Mouse (Mus musculus) ES-E14 (cell line): ENCODE data around the gene Chrdl1. TPM values are rescaled to one million over a fixed set of nuclear protein-coding genes. Genes with fewer than 3 reads are reported as not detected.

Experiments
- DNase-seq: peaks from one replicate; pipeline ENCODE4 v3.0.0-alpha.2; 2013; ENCODE audit warnings: low read depth, low spot score
- H3K27ac ChIP-seq: 2 replicates; pipeline ENCODE4 v1.5.1; 2012; ENCODE audit warnings: low read depth, mild to moderate bottlenecking, low read length, moderate library complexity, mixed read lengths; ENCODE audit not compliant: poor library complexity, insufficient read depth, severe bottlenecking
- H3K36me3 ChIP-seq: 2 replicates; pipeline ENCODE4 v1.6.1; 2012; ENCODE audit warnings: mild to moderate bottlenecking, low read length, moderate library complexity, mixed read lengths; ENCODE audit not compliant: control insufficient read depth, poor library complexity, insufficient read depth, severe bottlenecking
- H3K4me1 ChIP-seq, 2 experiments: fragments of 150-350 bp in 1 of 2; sonication (generic) in 1 of 2; 2 replicates each; pipeline ENCODE4 v1.6.1; 2012; ENCODE audit warnings: low read length in 2 of 2, mild to moderate bottlenecking in 1 of 2, mixed read lengths in 1 of 2; ENCODE audit not compliant: control insufficient read depth in 2 of 2, insufficient read depth in 2 of 2, poor library complexity in 1 of 2
- H3K4me3 ChIP-seq, 2 experiments: fragments of 150-350 bp in 1 of 2; sonication (generic) in 1 of 2; 2 replicates each; pipeline ENCODE4 v1.5.1; 2012; ENCODE audit warnings: low read length in 2 of 2, low read depth in 1 of 2, mild to moderate bottlenecking in 1 of 2, mixed read lengths in 1 of 2; ENCODE audit not compliant: insufficient read depth in 1 of 2, poor library complexity in 1 of 2, severe bottlenecking in 1 of 2
- H3K9ac ChIP-seq: 2 replicates; pipeline ENCODE4 v1.6.1; 2012; ENCODE audit warnings: low read depth, mild to moderate bottlenecking, low read length, mixed read lengths; ENCODE audit not compliant: poor library complexity, insufficient read depth, severe bottlenecking
- H3K9me3 ChIP-seq: fragments of 150-350 bp; sonication (generic); 2 replicates; pipeline ENCODE4 v1.6.1; 2012; ENCODE audit warnings: low read depth, mild to moderate bottlenecking, low read length; ENCODE audit not compliant: control insufficient read depth, insufficient read depth
- CHD2 ChIP-seq: IDR thresholded peaks from 2 replicates; pipeline ENCODE4 v1.6.1; 2014; ENCODE audit warnings: mild to moderate bottlenecking, low read depth, low read length, inconsistent platforms
- HCFC1 ChIP-seq: IDR thresholded peaks from 2 replicates; pipeline ENCODE4 v1.6.1; 2012; ENCODE audit warnings: low read length, inconsistent platforms, borderline replicate concordance; ENCODE audit not compliant: insufficient read depth
- MAFK ChIP-seq: IDR thresholded peaks from 2 replicates; pipeline ENCODE4 v1.6.1; 2014; ENCODE audit warnings: mild to moderate bottlenecking, low read depth, low read length, inconsistent platforms; ENCODE audit not compliant: insufficient read depth
- ZC3H11A ChIP-seq: IDR thresholded peaks from 2 replicates; pipeline ENCODE4 v1.6.1; 2012; ENCODE audit warnings: low read depth, mild to moderate bottlenecking, inconsistent platforms, low read length, borderline replicate concordance
- ZNF384 ChIP-seq: IDR thresholded peaks from 2 replicates; pipeline ENCODE4 v1.6.1; 2012; ENCODE audit warnings: low read depth, low read length, inconsistent platforms
- in situ Hi-C, 2 experiments: fragments of 600-800 bp; cut with MboI; formaldehyde crosslinking; loops; one replicate each; pipeline ENCODE4 v1.15.1; 2025; ENCODE audit warnings: low sequenced_read_pairs in 2 of 2, inconsistent platforms in 1 of 2; ENCODE audit not compliant: unreplicated experiment in 2 of 2
- total RNA-seq: library from RNA; depleted of rRNA; stranded (reverse); fragments of 300-350 nt; gene quantifications from 2 replicates; pipeline ENCODE4 v1.2.3, GENCODE M21; 2012; rRNA removed

Chrdl1 gene
- total RNA-seq, 1 experiment: 0.36 TPM

DNA sequence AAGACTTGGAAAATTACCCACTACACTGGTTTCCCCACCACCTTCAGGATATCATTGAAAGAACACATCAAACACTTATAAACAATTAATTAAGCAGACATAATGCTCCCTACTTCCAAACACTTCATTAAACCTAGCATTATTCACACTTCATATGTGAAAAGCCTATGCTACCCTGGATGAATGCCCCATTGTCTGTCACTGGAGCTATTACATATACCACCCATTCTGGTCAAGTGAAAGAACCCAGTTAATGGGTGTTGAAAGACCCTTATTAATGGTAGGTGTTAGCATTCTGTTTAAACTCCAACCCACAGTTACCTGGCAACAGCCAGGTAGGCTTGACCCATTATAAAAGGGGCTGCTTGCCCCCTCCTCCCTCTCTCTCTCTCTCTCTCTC lies 143.4 kb downstream of the Chrdl1 start:
- no peak for DNase-seq
- in situ Hi-C loops: no loop called here
- H3K4me1 ChIP-seq: no peaks in the 10 kb centered on the region
- TF ChIP-seq ZC3H11A: no peak
- TF ChIP-seq CHD2: no peak
- TF ChIP-seq ZNF384: no peak
- no peak for TF ChIP-seq HCFC1
- no peak for TF ChIP-seq MAFK
- H3K9ac ChIP-seq: no peak overlapping the region
- no peaks in the 10 kb centered on the region for H3K9me3 ChIP-seq
- H3K36me3 ChIP-seq: no peaks in the 10 kb centered on the region
- no peak overlapping the region for H3K4me3 ChIP-seq
- no peak overlapping the region for H3K27ac ChIP-seq

Other genes starting within 250 kb of the Chrdl1 start
- 2.2 TPM in 2 replicates for gene Pak3, start 124.3 kb upstream of the Chrdl1 start, total RNA-seq